Mouse (Mus musculus): ENCODE measurements around the gene Rbm28.

The Rbm28 gene

DNA sequence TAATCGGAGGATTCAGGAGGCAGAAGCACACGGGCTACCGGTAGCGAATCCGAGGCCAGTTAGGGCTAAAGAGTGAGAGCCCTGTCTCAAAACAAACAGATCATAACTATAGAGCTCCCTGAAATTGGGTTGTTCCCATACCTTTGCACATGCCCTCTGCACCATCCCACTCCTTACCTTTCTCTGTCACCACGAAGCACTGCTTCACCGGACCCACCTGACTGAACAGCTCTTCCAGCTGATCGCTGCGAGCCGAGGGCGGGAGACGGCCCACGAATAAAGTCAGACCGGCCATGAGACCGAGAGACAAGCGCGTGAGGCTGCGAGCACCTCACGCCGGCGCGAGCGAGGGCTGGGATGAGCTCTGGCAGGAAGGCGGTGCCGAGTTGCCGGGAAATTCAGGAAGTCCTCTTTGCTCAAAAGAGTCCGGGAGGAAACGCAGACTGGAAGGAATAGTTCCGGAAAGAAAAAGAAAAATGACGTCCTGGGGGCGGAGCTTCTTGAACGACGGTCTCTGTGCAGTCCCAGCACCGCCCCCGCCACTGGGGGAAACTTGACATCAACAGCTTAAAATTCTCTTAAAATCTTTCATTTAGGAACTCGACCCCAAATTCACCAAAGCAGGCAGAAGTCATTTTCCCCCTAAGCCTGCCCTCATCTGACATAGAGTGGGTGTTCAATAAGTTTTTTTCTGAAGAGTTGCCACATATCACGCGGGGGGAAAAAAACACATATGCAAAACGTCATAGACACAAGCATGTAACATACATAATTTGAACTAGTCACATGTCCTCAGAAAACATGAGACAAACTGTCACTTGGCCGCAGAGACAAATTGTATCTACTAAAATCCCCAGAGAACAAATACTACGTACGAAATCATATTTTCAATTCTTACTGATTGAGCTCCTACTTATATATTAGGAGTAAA lies at the start of gene Rbm28:
Gene Rbm28, minus strand, starts transcription at position 693 of the 931 bp plus-strand sequence.
- DNase-seq: peak; percentile 92

DNA sequence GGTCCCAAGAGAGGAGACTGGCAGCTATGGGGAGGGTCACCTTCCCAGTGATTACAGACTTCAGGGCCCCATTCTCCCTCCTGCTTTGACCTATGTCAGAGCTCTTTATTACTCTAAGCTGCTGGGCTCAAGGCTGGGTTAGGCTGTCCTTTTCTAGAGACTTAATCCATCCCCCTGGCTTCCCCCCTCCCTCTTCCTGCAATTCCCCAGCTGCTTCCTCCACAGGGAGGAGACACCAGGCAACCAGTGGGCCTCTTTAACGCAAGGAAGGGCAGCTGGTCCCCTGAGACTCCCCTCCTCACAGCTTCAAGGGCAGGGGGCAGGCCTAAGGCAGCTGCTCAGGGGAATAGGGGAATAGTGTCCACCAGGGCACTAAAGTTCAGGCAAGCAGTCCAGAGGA lies 49.4 kb upstream of the Rbm28 start:
- DNase-seq: no peak

DNA sequence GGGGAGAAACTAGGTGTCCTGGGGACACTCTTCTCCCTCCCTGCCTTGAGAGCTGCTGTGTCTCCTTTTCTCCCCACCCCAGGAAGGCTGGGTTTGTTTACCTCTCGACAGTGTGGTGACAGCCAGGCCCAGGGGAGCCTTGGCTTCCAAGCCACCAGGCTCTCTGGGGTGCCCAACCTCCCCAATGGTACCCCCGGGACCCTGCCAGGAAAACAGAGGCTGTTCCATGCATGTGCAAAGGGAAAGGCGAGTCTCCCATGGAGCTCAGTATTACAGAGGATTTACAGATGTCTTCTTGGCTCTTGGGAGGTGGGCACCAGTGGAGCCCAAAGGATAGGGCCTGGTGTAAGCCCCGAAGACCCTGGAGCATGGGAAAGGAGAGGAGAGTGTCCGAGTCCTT lies 48.6 kb upstream of the Rbm28 start:
- no peak for DNase-seq

DNA sequence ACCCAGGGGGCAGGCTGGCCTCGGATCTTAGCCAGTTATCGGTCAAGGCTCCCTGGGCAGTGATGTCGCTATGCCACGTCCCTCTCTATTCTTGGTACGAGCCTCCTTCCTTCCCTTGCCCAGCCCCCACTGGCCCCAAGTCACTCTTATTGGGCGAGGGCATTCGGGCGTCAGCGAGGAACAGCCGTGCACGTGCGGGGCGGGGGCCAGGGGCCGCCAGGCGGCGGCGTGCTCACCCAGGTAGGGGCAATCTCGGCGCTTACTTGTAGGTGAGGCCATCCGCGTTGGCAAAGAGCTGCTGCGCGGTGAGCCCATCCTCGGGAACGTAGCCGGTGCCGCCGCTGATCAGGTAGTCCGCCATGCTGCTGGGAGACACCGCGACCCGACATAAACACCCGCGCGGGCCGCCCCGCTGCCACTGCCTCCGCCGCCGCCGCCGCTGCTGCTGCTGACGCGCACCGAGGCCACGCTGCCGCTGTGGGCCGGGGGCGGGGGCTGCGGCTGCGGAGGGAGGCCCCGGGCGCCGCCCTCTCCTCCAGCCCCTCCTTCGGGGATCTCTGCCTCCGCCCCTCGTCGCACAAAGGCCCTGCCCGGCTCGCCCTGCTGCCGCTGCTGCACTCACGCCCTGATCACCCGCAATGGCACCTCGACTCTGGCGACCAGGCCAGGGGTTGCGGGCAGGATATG lies 47.1 kb upstream of the Rbm28 start:
- DNase-seq: peak; percentile 86

DNA sequence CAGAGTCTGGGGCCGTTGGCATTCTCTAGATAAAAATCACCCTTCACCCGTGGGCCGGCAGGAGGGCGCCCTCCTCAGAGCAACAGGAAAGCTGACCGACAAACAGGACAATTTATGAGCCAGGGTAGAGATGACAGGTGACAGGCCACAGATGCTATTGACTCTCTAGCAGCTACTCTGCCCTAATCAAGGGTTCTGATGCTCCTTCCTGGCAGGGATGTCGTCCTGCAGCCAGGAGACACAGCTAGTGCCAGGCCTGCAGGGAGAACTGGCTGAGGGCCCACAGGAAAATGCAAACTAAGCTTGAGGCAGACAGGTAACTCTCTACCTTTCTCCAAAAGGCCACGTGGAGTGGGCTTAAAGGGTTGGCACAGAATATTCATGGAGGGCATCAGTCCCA lies 46.3 kb upstream of the Rbm28 start:
- DNase-seq: peak; percentile 82

DNA sequence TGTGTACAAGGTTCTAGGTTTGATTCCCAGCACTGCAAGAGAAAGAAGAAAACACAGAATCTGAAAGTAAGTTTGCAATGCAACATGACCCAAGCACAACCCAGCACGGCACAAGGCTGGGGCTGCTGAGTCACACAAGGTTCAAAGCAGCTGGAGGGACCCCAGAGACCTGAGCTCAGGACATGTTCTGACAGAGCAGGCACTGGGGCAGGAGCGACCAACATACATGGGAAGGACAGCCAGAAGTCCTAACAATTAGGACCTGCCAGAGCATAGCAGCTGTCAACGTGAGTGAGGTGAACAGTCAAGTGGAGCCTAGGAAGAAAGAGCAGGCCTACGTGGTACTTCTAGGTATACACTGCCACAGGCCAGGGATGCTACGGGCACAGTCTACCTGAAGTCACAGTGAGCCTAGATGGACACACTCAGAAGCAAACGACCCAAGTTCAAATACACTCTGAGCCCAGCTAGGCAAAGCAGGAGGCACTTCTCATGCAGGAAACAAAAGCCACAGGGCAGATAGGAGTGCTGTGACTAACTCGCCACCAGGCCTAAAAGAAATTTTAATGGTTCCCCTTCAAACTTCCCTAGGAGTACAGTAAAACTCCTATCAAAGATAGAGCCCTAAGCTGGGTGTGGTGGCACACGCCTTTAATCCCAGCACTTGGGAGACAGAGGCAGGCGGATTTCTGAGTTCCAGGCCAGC lies 45.6 kb upstream of the Rbm28 start:
- DNase-seq: no peak

DNA sequence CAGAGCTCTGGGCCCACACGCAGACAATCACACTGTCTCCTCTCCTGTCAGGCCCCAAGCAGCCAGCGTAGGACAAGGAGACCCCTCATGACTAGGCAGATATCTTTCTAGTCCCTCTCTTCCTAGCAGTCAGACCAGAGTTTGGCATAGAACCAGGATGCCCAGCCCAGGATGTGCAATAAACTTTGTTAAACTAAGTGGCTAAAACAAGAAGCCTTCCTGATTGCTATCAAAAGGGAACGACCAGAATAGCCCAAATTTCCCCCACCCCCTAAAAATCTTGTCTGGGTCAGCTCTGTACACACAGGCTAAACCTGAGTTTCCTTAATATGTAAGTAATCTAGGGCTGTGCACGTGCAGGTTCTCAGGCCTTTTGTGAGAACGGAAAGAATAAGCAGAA lies 43.4 kb upstream of the Rbm28 start:
- DNase-seq: no peak

DNA sequence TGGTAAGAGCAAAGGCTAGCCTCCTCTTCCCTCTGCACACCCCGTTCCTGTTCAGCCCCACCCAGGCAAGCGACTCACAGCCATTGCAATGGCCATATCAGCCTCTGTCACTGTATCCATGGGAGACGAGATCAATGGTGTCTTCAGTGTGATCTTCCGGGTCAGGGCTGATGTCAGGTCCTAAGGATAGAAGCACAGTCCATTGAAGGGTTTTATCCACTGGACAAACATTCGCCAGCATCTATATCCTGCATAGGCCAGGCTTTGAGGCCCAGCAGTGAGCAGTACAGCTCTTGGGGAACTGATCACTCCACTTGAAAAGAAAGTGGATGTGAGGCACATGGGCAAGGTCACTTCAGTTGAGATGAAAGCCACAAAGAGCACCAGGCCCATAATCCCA lies 42.2 kb upstream of the Rbm28 start:
- no peak for DNase-seq

DNA sequence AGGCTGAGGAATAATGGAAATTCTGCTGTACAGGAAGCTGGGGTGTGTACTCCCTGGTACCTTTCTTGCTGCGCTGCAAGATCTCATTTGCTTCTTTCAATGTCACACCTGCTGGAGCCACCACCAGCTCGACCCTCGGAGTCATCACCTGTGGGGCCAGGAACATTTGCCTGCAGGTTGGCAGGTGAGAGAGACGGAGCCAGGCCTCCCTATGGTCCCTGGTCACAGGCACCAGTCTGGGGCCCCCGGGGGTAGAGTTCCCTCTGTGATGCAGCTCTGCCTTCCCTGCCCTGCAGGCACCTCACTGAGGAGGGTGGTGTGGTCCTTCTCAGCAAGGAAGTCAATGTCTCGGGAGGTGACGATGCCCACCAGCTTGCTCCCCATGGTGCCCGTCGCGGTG lies 41.2 kb upstream of the Rbm28 start:
- DNase-seq: no peak

DNA sequence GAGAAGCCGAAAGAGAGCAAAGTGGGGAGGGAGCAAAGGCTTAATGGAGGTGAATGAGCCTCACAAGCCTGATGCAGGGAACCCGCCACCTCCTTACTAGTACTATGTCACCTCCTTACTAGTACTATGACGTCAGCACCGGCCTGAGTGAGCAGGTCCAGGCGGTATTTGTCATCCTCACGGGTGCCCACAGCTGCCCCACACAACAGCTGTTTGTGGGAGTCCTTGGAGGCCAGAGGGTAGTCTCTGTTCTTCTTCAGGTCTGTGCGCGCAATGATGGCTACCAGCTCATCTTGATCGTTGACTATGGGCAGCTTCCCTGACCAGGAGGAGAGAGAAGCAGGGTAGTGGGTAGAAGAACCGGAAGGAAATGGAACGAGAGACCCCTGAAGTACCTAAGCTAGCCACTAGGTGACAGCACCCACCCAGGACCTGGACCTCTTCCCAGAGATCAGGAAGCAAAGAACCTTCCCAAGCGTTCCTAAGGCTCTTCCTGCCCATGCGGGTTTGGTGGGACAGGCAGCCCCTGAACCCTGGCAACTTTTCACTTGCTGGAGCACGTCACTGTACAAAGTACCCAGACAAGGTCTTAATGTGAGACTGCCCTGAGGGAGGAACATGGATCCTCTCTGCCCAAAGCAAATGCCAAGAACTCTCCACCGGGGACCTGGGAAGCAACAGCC lies 40.3 kb upstream of the Rbm28 start:
- DNase-seq: no peak

DNA sequence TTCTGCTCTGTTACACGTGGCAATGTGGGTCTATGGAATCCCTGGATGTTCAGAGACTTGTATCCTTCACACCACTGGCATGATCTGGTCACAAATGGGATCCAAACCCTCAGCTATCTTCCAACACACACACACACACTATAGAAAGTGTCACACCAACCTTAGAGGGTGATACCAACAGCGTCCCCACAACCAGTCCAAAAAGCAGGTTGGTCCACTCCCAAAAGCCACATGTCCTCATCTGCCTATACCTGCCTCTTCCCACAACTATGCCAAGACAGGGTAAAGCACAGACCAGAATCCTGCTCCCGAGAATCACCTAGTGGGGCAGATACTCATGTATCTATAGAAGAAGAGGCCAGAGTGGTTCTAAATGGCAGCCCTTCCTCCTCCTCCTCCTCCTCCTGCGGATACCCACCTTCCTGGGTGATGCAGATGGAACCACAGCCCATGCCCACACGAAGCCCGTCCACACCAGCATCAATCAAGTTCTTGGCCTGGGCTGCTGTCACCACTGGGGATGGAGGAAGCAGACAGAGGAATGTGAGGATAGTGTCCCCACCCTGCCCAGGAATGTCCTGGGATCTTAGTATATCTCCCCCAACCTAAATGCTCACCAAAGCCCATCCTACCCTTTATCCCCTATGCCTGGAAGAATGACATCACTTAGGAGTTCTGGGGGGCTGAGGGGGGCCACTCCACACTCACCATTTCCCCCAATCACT lies 39.2 kb upstream of the Rbm28 start:
- no peak for DNase-seq

DNA sequence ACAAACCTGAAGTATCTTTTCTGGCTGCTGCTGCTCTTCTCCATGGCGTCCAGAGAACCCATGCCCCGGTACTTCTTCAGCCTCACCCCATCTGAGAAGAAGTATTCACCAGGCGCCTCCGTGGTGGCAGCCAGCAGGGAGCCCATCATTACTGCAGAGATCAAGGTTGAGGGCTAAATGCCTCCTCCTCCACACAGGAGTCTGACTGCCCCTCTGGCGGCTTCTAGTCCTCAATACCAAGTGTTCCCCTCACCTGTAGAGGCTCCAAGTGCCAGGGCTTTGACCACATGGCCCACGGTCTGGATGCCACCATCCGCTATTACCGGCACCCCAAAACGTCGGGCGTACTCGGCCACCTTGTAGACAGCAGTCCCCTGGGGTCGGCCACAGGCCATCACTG lies 38.3 kb upstream of the Rbm28 start:
- no peak for DNase-seq

DNA sequence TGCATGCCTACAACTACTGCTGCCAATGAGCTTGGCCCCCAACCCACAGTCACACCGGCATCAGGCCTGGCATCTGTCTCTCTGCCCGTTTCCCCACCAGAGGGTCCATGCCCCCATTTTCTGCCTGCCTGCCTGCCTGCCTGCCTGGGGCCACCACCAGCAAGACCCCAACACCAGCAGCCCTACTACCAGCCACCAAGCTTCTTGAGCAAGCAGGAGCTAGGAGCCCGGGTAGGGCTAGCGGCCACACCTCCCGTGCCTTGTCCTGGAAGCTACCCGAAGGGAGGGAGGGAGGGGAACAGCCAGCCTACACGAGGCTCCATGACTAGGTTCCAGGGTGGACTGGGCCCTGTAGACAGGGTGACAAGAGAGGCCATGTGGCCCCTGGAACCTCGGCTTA lies 37.2 kb upstream of the Rbm28 start:
- DNase-seq: peak; percentile 9

DNA sequence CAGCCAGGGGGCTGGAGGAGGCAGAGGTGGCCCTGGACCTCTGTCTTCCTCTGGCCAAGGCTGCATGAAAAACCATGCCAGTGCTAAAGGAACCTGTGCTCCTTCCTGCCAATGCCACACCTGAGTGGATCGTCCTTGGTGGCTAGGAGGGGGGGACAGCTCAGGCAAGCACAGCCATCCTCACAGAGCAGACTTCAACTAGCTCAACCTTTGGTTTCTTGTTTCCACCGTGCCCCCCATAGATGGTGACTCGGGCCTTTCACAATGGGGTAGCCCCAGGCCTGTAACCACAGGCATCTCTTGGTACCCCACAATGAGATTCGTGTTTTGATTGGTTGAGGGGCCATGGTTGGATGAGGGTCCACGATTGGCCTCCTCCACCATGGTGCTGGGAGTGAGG lies 36.5 kb upstream of the Rbm28 start:
- peak; percentile 5 for DNase-seq

DNA sequence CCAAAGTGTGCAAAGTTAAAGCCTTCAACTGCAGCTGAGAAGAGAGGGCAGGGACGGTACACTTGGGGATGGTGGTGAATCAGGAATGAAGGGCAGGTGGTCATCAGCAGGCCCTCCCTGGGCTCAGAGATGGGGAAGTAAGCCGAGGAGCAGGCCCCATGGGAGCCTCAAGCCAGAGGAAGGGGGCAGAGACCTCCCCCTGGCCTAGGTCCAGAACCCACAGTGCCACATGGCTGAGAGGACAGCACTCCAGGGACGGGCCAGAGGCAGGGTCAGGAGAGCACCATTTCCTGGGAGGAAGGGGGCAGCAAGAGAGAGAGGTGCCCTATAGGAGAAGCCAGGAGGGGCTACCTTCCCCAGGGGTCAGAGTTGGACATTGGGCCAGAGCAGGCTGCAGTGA lies 35.7 kb upstream of the Rbm28 start:
- DNase-seq: no peak

DNA sequence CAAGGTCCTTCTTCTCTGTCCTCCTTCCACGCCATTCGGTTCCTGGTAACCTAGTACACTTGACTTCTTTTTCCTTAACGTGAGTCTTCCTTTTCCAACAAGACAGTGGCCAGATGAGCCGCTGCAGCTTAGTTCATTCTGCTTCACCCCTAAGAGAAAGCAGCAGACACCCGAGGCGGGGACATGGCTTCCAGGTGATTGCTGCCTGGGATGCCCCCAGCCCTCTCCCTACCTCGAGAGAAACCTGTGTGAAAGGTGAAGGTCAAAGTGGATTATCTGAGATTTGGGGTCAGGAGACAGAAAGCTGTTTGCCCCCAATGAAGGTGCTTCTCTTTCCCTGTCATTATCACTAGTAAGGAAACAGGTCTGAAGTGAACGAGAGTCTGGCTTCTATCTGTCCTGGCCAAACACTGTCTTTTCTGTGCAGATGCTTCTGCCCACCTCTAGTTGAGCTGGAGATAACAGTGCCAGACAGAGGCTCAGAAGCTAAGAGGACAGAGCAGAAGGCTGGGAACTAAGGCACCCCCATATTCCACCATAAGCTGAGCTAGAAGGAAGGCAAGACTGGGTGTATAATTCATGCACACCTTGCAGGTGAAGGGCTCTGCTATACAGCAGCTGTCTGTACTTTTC lies 34.5 kb upstream of the Rbm28 start:
- no peak for DNase-seq

DNA sequence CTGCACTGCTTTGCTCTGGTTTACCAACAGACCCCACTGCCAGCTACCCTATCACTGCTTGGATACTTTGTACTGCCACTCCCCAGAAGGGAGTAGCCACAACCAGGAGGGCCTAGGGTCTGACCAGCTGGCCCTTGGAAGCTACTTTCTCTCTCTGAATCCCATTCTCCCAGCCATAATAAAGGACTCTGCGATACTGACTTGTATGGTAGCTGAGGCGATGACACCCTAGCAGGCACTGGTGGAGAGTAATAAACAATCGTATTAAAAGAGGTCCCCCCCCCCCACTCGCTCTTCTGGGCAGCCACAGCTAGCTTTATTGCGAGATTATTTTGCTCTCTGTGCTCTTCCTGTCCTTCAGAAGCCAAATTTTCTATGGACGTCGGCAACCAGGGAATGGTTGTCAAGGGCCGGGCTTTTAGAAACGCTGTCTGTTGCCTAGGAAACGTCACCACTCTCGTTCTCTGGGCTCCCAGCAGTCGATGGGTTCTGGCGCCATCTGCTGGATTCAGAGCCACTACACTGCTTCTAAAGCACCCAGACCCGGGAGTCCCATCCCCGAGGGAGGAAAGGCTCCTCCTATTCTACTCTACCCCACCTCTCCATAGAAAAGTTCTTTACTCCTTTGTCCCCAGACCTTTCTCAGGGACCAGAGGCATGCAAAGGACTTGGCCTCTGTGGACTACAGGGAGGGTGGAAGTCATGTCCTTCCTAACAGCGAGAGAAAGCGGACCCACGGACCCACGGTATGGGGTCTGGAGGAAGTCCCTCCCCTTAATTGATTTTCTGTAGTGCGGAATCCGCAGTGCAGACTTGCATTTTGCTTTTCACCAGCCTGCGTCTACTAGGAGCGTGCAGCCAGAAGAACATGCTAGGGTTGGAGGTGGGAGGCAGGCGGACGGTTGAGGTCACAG lies 33.8 kb upstream of the Rbm28 start:
- peak; percentile 87 for DNase-seq

DNA sequence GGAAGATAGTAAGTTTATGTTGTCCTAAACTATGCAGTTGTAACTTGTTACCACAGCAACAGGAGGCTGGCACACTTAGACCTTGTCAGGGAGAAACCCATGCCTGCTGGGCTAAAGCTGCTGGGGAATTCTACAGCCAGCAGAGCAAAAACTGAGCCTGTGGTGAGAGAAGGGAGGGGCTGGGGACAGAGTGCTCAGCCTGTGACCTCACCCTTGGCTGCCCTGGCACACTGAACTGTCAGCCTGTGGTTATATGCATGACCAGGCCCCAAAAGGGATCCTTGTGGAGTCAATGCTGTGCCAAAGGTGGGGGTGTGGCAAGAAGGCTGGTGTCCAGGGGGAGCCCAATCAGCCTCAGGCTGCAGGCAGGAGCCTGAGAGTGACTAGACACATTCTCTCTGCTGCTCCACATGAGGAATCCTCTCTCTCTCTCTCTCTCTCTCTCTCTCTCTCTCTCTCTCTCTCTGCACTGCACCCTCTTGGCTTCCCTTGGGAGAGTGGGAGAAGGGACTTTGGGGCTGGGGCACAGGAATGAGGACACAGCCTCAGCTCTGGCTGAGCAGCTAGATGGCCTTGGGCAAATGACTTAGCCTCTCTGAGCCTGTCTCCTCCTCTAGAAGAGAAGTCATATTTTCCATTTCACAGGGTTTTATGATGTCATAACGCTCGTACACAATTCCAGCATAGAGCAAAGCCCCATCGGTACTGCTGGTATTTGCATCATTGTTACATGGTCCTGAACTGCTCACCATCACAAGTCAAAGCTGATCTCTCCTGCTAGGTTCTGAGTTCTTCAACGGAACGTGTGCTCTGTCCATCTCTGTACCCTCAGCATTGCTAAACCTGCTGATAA lies 31.3 kb upstream of the Rbm28 start:
- no peak for DNase-seq

DNA sequence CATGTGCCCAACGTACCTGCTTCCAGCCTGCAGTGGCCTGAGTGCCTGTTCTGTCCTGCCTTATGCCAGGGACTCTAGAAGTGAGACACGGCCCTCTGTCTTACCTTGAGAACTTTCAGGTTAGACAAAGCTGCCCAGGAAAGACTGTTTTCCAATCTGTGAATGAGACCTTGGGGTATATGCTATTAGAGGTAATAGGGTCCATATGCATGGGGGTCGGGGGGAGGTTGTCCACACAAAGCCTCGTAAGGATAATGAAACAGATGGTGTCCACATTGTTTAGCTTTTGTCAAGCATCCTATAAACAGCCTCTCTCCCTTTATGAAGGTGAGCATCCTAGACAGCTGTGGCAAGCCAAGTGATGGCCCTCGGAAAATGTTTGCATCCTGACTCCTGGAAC lies 30.3 kb upstream of the Rbm28 start:
- DNase-seq: no peak

Measured in cerebellum, adult 9-11 months (tissue).